Mouse (Mus musculus): ENCODE data around the gene Dusp22. TPM values are rescaled to one million over a fixed set of nuclear protein-coding genes. Genes with fewer than 3 reads are reported as not detected.

Gene Dusp22
- polyA plus RNA-seq, 1 experiment: 10.3 TPM

DNA sequence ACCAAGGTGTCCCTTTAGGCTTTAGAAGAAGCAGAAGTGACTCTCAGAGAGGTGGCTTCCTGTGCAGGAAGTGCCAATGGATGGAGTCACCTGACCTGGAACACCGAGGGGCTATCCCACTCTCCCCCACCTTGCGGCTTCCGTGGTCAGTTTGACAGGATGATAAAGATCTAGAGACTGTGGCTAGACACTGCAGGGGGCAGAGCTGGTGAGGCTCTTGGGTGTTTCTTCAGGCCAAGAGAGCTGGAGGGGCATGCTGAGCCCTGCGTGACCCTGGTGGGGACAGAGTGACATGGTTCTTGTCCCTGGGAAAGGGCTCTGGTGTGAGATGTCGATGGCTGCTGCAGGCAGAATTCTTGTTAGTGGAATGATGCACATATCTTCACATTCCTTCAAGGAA is 5.3 kb upstream of the Dusp22 start:
- Histone ChIP-seq H3K4me1 (ENCODE audit: control insufficient read depth, insufficient read depth, insufficient read length) (peaks cover 6% of the 10 kb centered on the region; the same call in 1 of the 2 replicates), H3K4me3 (ENCODE audit: extremely low read depth, insufficient read depth, insufficient read length) (no peak overlapping the region), H3K27ac (ENCODE audit: insufficient read depth, low read length) (no peak overlapping the region), H3K36me3 (ENCODE audit: control insufficient read depth, insufficient read depth, low read length) (no peaks in the 10 kb centered on the region), H3K27me3 (ENCODE audit: control insufficient read depth, insufficient read depth, low read length) (no peaks in the 10 kb centered on the region)
- no peak for DNase-seq (ENCODE audit: low read depth in 1 of 2, low spot score in 2 of 2)
- WGBS: 45% methylated on average over 5 of the region's 5 CpGs
- no peak for TF ChIP-seq CTCF (IDR thresholded peaks at IDR 0.05; ENCODE audit: extremely low read depth, insufficient read depth, insufficient read length, insufficient replicate concordance)
- TF ChIP-seq POLR2A (IDR thresholded peaks at IDR 0.05; ENCODE audit: low read depth, low read length): no peak

DNA sequence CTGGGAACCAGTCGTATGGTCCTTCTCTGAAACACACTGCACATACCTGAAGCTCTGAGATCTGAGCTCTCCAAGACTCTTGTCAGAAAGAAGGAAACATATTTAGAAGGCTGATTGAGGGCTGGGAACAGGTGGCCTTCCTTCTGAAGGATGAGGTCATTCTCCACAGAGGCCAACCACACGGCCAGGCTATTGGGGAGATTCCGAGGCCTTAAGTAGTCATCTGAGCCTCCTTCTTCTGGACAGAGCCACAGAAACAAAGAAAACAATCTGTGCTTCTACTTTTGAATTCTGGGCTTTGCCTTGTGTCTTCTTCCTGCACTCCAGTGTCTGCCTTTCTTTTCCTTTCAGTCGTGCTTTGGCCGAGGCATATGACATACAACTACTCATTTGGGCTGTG is 2.9 kb upstream of the Dusp22 start:
- 72% methylated on average over 5 of the region's 5 CpGs for WGBS
- no peak for DNase-seq (ENCODE audit: low read depth in 1 of 2, low spot score in 2 of 2)
- Histone ChIP-seq H3K4me3 (ENCODE audit: extremely low read depth, insufficient read depth, insufficient read length) (no peak overlapping the region), H3K27ac (ENCODE audit: insufficient read depth, low read length) (no peak overlapping the region), H3K36me3 (ENCODE audit: control insufficient read depth, insufficient read depth, low read length) (no peaks in the 10 kb centered on the region), H3K4me1 (ENCODE audit: control insufficient read depth, insufficient read depth, insufficient read length) (peaks cover 8% of the 10 kb centered on the region; the same call in 1 of the 2 replicates), H3K27me3 (ENCODE audit: control insufficient read depth, insufficient read depth, low read length) (no peaks in the 10 kb centered on the region)
- TF ChIP-seq POLR2A (IDR thresholded peaks at IDR 0.05; ENCODE audit: low read depth, low read length): no peak
- TF ChIP-seq CTCF (IDR thresholded peaks at IDR 0.05; ENCODE audit: extremely low read depth, insufficient read depth, insufficient read length, insufficient replicate concordance): no peak

DNA sequence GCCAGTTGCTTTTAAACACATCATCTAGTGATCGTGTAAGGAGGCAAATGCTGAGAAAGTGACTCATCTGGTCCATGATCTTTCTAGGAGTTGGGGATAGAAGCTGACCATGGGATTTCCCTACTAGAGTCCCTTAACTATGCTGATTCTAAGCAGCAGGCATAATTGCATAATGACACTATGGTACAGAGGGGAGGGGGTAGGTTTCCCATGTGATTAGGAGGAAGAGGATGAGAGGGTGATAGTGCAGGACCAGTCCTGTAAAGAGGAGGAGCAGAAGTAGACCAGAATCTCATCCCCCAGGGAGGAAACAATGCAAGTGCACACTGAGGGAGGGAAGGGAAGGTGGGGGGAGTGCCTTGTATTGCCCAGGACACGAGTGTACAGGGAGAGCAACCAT is 2.0 kb upstream of the Dusp22 start:
- 46% methylated on average over 2 of the region's 2 CpGs for WGBS
- H3K27ac ChIP-seq (ENCODE audit: insufficient read depth, low read length): no peak overlapping the region
- H3K4me3 ChIP-seq (ENCODE audit: extremely low read depth, insufficient read depth, insufficient read length): no peak overlapping the region
- TF ChIP-seq POLR2A (IDR thresholded peaks at IDR 0.05; ENCODE audit: low read depth, low read length) (no peak), CTCF (IDR thresholded peaks at IDR 0.05; ENCODE audit: extremely low read depth, insufficient read depth, insufficient read length, insufficient replicate concordance) (no peak)
- H3K36me3 ChIP-seq (ENCODE audit: control insufficient read depth, insufficient read depth, low read length): no peaks in the 10 kb centered on the region
- H3K27me3 ChIP-seq (ENCODE audit: control insufficient read depth, insufficient read depth, low read length): no peaks in the 10 kb centered on the region
- DNase-seq (ENCODE audit: low read depth in 1 of 2, low spot score in 2 of 2): no peak
- H3K4me1 ChIP-seq (ENCODE audit: control insufficient read depth, insufficient read depth, insufficient read length): peaks cover 8% of the 10 kb centered on the region; the same call in 1 of the 2 replicates

DNA sequence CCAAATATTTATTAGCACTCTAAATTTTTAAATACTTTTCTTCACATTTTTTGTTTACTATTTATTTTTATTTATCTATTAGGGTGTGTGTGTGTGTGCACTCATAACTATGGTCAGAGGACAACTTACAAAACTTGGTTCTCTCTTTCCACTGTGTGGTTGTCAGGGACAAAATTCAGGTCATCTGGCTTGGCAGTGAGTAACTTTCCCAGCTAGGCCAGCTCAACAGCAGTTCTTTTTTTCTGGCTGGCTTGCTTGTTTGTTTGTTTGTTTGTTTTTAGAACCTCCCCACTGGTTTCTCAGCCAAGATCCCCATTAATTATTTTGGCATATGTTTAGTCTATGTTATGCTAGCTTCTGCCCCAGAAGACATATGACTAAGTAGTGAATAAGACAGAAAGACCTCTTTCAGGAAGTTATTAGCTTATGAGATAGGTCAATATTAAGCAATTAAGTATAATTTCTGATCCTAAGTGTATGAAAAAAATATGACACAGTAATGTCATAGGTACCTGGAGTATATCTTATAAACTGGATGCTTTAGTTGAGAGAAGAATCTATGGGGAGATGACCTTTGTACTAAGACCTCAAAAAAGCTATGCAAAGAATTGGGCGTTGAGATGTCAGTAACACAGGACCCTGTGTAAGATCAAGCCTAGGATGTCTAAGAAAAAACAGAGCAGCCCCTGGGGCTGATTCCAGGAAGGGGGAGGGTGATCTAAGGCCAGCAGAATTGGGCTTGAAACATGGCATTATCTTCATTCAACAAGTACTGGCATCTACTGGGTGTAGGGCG is 1.4 kb upstream of the Dusp22 start:
- no peaks in the 10 kb centered on the region for H3K36me3 ChIP-seq (ENCODE audit: control insufficient read depth, insufficient read depth, low read length)
- TF ChIP-seq CTCF (IDR thresholded peaks at IDR 0.05; ENCODE audit: extremely low read depth, insufficient read depth, insufficient read length, insufficient replicate concordance): no peak
- TF ChIP-seq POLR2A (IDR thresholded peaks at IDR 0.05; ENCODE audit: low read depth, low read length): no peak
- H3K4me1 ChIP-seq (ENCODE audit: control insufficient read depth, insufficient read depth, insufficient read length): peaks cover 8% of the 10 kb centered on the region; the same call in 1 of the 2 replicates
- no peak for DNase-seq (ENCODE audit: low read depth in 1 of 2, low spot score in 2 of 2)
- 91% methylated on average over 2 of the region's 2 CpGs for WGBS
- no peaks in the 10 kb centered on the region for H3K27me3 ChIP-seq (ENCODE audit: control insufficient read depth, insufficient read depth, low read length)
- no peak overlapping the region for H3K4me3 ChIP-seq (ENCODE audit: extremely low read depth, insufficient read depth, insufficient read length)
- no peak overlapping the region for H3K27ac ChIP-seq (ENCODE audit: insufficient read depth, low read length)

DNA sequence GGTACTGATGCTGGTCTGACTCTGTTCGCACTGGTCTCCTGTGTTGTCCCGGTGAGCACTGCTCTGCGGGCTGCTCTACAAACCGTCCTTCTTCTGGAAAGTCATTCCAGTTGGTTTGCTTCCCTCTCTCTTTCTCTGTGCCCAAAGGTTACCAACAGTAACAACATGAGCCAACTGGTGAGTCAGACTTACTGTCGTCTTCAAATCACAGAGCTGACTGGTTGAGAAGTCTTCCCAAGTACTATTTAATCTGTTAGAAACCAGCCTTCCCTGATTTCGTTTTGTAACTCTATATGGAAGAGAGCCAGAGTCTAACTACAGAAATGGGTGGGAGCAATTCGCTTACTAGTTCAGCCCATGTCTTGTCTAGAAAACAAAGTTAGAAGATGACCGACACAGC is 5.5 kb downstream of the Dusp22 start:
- no peak for DNase-seq (ENCODE audit: low read depth in 1 of 2, low spot score in 2 of 2)
- Histone ChIP-seq H3K4me1 (ENCODE audit: control insufficient read depth, insufficient read depth, insufficient read length) (peaks cover 2% of the 10 kb centered on the region; the same call in 1 of the 2 replicates), H3K27ac (ENCODE audit: insufficient read depth, low read length) (no peak overlapping the region), H3K4me3 (ENCODE audit: extremely low read depth, insufficient read depth, insufficient read length) (no peak overlapping the region), H3K27me3 (ENCODE audit: control insufficient read depth, insufficient read depth, low read length) (no peaks in the 10 kb centered on the region), H3K36me3 (ENCODE audit: control insufficient read depth, insufficient read depth, low read length) (no peaks in the 10 kb centered on the region)
- 89% methylated on average over 8 of the region's 8 CpGs for WGBS
- TF ChIP-seq POLR2A (IDR thresholded peaks at IDR 0.05; ENCODE audit: low read depth, low read length) (no peak), CTCF (IDR thresholded peaks at IDR 0.05; ENCODE audit: extremely low read depth, insufficient read depth, insufficient read length, insufficient replicate concordance) (no peak)

DNA sequence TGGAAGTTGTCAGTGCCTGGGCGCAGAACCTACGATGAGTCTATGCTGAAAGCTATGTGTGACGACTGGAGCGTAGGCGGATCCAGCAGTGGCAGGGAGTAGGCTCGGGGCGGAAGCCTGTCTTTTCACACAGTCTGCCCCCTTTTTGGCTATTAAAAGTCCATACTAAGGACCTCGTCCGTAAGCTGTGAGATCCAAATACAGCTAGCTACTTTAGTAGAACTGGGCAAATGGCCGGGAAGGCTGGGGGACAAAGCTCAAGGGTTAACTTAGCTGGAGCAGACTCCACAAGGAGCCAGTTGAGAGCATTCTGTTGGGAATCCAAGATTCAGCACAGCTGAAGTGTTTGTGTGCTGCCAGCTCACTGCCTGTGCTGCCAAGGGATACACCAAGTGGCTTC is 6.7 kb downstream of the Dusp22 start:
- H3K27me3 ChIP-seq (ENCODE audit: control insufficient read depth, insufficient read depth, low read length): no peaks in the 10 kb centered on the region
- no peak overlapping the region for H3K27ac ChIP-seq (ENCODE audit: insufficient read depth, low read length)
- TF ChIP-seq CTCF (IDR thresholded peaks at IDR 0.05; ENCODE audit: extremely low read depth, insufficient read depth, insufficient read length, insufficient replicate concordance): no peak
- TF ChIP-seq POLR2A (IDR thresholded peaks at IDR 0.05; ENCODE audit: low read depth, low read length): no peak
- H3K4me1 ChIP-seq (ENCODE audit: control insufficient read depth, insufficient read depth, insufficient read length): no peaks in the 10 kb centered on the region
- WGBS: 94% methylated on average over 10 of the region's 10 CpGs
- no peak for DNase-seq (ENCODE audit: low read depth in 1 of 2, low spot score in 2 of 2)
- no peak overlapping the region for H3K4me3 ChIP-seq (ENCODE audit: extremely low read depth, insufficient read depth, insufficient read length)
- H3K36me3 ChIP-seq (ENCODE audit: control insufficient read depth, insufficient read depth, low read length): no peaks in the 10 kb centered on the region

DNA sequence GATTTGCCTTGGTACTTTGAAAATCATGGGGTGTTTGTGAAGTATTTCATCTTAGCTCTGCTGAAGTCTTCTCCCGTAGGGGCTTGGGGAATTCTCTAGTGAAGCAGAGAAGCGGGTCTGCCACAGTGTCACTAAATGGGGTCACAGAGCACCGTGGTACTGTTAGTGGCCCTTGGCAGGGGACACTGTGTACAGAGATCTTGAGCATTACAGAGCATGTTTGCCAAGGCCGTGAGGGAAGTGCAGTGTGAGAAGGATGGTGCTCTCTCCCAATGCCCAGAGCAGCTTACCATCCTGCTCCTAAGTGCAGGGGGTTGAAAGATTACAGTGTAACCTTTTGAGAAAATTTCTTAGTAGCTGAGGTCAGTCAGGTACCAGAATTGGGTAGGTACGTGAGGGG is 8.5 kb downstream of the Dusp22 start:
- no peaks in the 10 kb centered on the region for H3K4me1 ChIP-seq (ENCODE audit: control insufficient read depth, insufficient read depth, insufficient read length)
- no peaks in the 10 kb centered on the region for H3K27me3 ChIP-seq (ENCODE audit: control insufficient read depth, insufficient read depth, low read length)
- WGBS: 93% methylated on average over 5 of the region's 5 CpGs
- no peaks in the 10 kb centered on the region for H3K36me3 ChIP-seq (ENCODE audit: control insufficient read depth, insufficient read depth, low read length)
- no peak for DNase-seq (ENCODE audit: low read depth in 1 of 2, low spot score in 2 of 2)
- TF ChIP-seq POLR2A (IDR thresholded peaks at IDR 0.05; ENCODE audit: low read depth, low read length) (no peak), CTCF (IDR thresholded peaks at IDR 0.05; ENCODE audit: extremely low read depth, insufficient read depth, insufficient read length, insufficient replicate concordance) (no peak)
- no peak overlapping the region for H3K4me3 ChIP-seq (ENCODE audit: extremely low read depth, insufficient read depth, insufficient read length)
- no peak overlapping the region for H3K27ac ChIP-seq (ENCODE audit: insufficient read depth, low read length)

All from spleen, adult 2 months (tissue).